Mouse (Mus musculus) neural tube, embryonic 15.5 days (tissue): ENCODE measurements around the gene Rab11fip5. TPM values are rescaled to one million over a fixed set of nuclear protein-coding genes. Genes with fewer than 3 reads are reported as not detected.

Source experiments
- ATAC-seq: fragments of 200-750 bp; cut with Nextera tagmentation; 2 replicates; pipeline ENCODE4 v1.8.0; 2017; ENCODE audit warnings: mild to moderate bottlenecking, moderate TSS enrichment, moderate library complexity; ENCODE audit not compliant: low FRiP score
- H3K27ac ChIP-seq: fragments of 300-500 bp; sonication (generic); replicated peaks from 2 replicates; pipeline ENCODE4 v1.5.1; 2015; ENCODE audit warnings: mild to moderate bottlenecking, inconsistent platforms
- H3K27me3 ChIP-seq: fragments of 300-500 bp; sonication (generic); replicated peaks from 2 replicates; pipeline ENCODE4 v1.6.1; 2015; ENCODE audit warnings: inconsistent platforms
- H3K36me3 ChIP-seq: fragments of 300-500 bp; sonication (generic); 2 replicates; pipeline ENCODE4 v1.6.1; 2015; ENCODE audit warnings: inconsistent platforms
- H3K4me1 ChIP-seq: fragments of 300-500 bp; sonication (generic); 2 replicates; pipeline ENCODE4 v1.6.1; 2015; ENCODE audit warnings: inconsistent platforms
- H3K4me2 ChIP-seq: fragments of 300-500 bp; sonication (generic); 2 replicates; pipeline ENCODE4 v1.6.1; 2015; ENCODE audit warnings: inconsistent platforms, mild to moderate bottlenecking, moderate library complexity
- H3K4me3 ChIP-seq: fragments of 300-500 bp; sonication (generic); replicated peaks from 2 replicates; pipeline ENCODE4 v1.5.1; 2015; ENCODE audit warnings: mild to moderate bottlenecking, inconsistent platforms
- H3K9ac ChIP-seq: fragments of 300-500 bp; sonication (generic); replicated peaks from 2 replicates; pipeline ENCODE4 v1.6.1; 2015; ENCODE audit warnings: mild to moderate bottlenecking, inconsistent platforms
- H3K9me3 ChIP-seq: fragments of 300-500 bp; sonication (generic); replicated peaks from 2 replicates; pipeline ENCODE4 v1.6.1; 2016; ENCODE audit warnings: inconsistent platforms
- WGBS: fragments of 180-500 bp; shearing (Covaris S2); methylation state at CpG from one replicate; pipeline ENCODE4 v1.1.7; 2015; ENCODE audit warnings: mixed read lengths; 5-methylcytosine and 5-hydroxymethylcytosine counted together
- polyA plus RNA-seq: library from polyadenylated mRNA; unstranded; fragments of >200 nt; fragmentation: Nextera tagmentation; extraction: Ambion mirVana; gene quantifications from 2 replicates; pipeline ENCODE4 v1.2.1, GENCODE M21; 2015

Gene Rab11fip5
- polyA plus RNA-seq, 1 experiment from 2014 or later, result 24.3 TPM

DNA sequence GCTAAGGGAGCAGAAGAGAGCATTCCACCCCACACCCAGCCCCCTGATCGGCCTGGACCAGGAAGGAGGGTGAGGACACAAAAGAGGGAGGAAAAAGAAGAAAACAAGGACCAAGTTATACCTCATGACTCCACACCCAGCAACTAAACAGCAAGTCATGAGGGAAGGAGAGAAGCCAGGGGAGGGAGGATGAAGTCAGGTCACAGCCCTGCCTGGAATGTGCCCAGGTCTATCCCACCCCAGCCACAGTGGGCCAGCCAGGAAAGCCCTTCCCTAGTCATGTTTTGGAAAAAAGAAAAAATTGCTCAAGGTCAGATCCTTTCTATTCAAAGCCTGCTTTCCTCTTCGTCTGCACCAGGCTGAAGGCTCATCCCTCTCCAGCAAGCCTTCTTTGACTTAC is 1.9 kb downstream of the Rab11fip5 start:
- H3K27me3 ChIP-seq, result no peaks in the 10 kb centered on the region
- 0 out of 2 replicates have a peak, but pooled peaks cover 2% of the 10 kb centered on the region for H3K36me3 ChIP-seq
- WGBS, result 84% methylated on average over 2 of the region's 2 CpGs
- peak overlapping the region; percentile 77 for H3K4me3 ChIP-seq
- H3K4me2 ChIP-seq, result peak overlapping the region; percentile 68
- peak overlapping the region; percentile 28; the same call in 1 of the 2 replicates for H3K9ac ChIP-seq
- ATAC-seq, result no peak
- H3K9me3 ChIP-seq, result no peaks in the 10 kb centered on the region
- H3K4me1 ChIP-seq, result peaks cover 63% of the 10 kb centered on the region
- H3K27ac ChIP-seq, result no peak overlapping the region

- Histone ChIP-seq H3K9me3 (no peaks in the 10 kb centered on the region), H3K4me1 (peaks cover 66% of the 10 kb centered on the region), H3K27ac (no peak overlapping the region), H3K36me3 (0 out of 2 replicates have a peak, but pooled peaks cover 2% of the 10 kb centered on the region), H3K4me2 (peak overlapping the region; percentile 68), H3K27me3 (no peaks in the 10 kb centered on the region), H3K4me3 (peak overlapping the region; percentile 77; the same call in 1 of the 2 replicates), H3K9ac (no peak overlapping the region)
- WGBS, result 82% methylated on average over 6 of the region's 6 CpGs
- ATAC-seq, result no peak
Observed at GRCm38 (mm10) chr6:85371859-85372405, 2.5 kb downstream of the Rab11fip5 start.

GRCm38 (mm10) chr6:85370666-85371430 is 3.6 kb downstream of the Rab11fip5 start:
- H3K27ac ChIP-seq, result no peak overlapping the region
- H3K4me2 ChIP-seq, result no peak overlapping the region
- H3K9me3 ChIP-seq, result no peaks in the 10 kb centered on the region
- 0 out of 2 replicates have a peak, but pooled peaks cover 2% of the 10 kb centered on the region for H3K36me3 ChIP-seq
- H3K4me1 ChIP-seq, result peaks cover 74% of the 10 kb centered on the region
- 91% methylated on average over 9 of the region's 9 CpGs for WGBS
- H3K9ac ChIP-seq, result no peak overlapping the region
- no peaks in the 10 kb centered on the region for H3K27me3 ChIP-seq
- no peak for ATAC-seq
- H3K4me3 ChIP-seq, result no peak overlapping the region

DNA sequence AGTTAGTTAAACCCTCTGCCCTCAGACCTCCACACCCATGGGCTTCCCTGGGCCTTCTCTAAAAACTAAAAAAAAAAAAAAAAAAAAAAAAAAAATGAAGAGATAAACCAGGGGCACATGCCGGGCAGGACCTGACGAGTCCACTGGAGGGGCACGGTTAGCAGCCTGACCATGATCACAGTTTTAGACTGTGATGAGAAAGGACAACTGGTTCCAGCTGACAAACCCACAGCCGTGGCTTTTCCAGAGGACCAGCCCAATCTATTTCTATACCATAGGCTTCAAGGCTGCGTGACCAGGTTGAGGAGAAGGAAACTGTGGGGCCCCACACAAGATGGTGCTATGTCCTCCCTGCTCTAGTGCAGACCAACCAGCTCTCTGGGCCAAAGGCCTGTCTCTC is 4.4 kb downstream of the Rab11fip5 start:
- Histone ChIP-seq H3K36me3 (peaks cover 6% of the 10 kb centered on the region), H3K4me1 (peaks cover 69% of the 10 kb centered on the region), H3K4me2 (no peak overlapping the region), H3K9me3 (no peaks in the 10 kb centered on the region), H3K9ac (no peak overlapping the region), H3K27me3 (no peaks in the 10 kb centered on the region), H3K4me3 (no peak overlapping the region), H3K27ac (no peak overlapping the region)
- ATAC-seq, result no peak
- WGBS, result 98% methylated on average over 5 of the region's 5 CpGs

DNA sequence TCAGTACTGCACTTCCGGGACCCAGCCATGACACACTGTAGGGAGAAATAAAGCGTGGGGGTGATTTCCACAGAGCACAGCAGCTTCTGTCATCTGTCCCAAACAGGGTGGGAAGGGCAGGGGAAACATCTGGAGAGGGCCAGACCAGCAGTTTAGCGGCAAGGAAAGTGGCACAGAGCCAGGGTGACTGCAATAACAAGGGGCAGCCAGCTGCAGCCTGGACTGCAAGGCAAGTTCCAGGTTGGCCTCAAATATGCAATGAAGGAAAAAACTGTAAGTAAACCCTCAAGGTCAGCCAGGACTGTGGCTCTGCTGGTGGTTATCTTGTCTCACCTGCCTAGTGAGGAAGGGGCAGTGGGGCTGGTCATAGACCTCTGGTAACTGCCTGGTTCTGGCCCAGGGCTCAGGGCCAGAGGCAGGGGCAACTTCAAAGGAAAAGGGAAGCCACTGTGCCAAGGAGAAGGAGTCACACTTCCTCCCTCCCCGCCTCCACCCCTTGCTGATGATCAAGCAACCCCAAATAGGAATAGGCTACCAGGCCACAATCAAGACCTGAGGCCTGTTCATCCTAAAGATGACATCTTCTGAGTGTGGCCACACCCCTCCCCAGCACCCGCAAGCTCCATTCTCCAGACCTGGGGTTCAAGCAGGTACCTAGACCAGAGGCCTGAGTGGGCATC is 5.1 kb downstream of the Rab11fip5 start:
- 75% methylated on average over 5 of the region's 5 CpGs for WGBS
- ATAC-seq, result no peak
- Histone ChIP-seq H3K9me3 (no peaks in the 10 kb centered on the region), H3K9ac (no peak overlapping the region), H3K4me1 (peaks cover 68% of the 10 kb centered on the region), H3K27ac (no peak overlapping the region; the same call in 1 of the 2 replicates), H3K4me2 (no peak overlapping the region), H3K36me3 (peaks cover 9% of the 10 kb centered on the region), H3K4me3 (no peak overlapping the region), H3K27me3 (no peaks in the 10 kb centered on the region)

GRCm38 (mm10) chr6:85368722-85369121 is 5.7 kb downstream of the Rab11fip5 start:
- no peak for ATAC-seq
- Histone ChIP-seq H3K27me3 (no peaks in the 10 kb centered on the region), H3K4me3 (no peak overlapping the region), H3K9ac (no peak overlapping the region), H3K4me2 (no peak overlapping the region), H3K36me3 (peaks cover 9% of the 10 kb centered on the region), H3K27ac (no peak overlapping the region), H3K4me1 (peaks cover 66% of the 10 kb centered on the region), H3K9me3 (no peaks in the 10 kb centered on the region)
- 61% methylated on average over 5 of the region's 5 CpGs for WGBS

GRCm38 (mm10) chr6:85368166-85368565 is 6.3 kb downstream of the Rab11fip5 start:
- H3K4me1 ChIP-seq, result peaks cover 60% of the 10 kb centered on the region
- no peak overlapping the region for H3K4me2 ChIP-seq
- no peaks in the 10 kb centered on the region for H3K27me3 ChIP-seq
- H3K9ac ChIP-seq, result no peak overlapping the region
- no peak overlapping the region for H3K27ac ChIP-seq
- no peak for ATAC-seq
- H3K36me3 ChIP-seq, result peaks cover 9% of the 10 kb centered on the region
- 88% methylated on average over 1 of the region's 1 CpGs for WGBS
- no peak overlapping the region for H3K4me3 ChIP-seq
- no peaks in the 10 kb centered on the region for H3K9me3 ChIP-seq

DNA sequence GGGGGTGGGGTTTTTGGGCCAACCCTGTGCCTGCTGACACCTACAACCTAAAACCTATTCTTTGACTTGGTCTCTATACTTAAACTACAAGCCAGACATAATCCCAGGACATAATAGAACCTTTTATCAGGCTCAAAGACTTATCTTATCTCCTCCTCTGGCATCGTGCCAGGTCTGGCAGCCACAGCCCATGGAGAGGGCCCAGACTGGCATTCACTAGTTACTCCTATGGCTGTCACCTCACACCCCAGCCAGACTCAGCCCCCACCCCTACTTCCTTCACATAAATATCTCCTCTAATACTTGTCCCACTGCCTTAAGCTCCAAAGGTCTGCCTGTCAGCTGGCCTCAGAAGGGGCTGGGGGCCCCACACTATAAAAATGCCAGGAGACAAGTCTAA is 8.0 kb downstream of the Rab11fip5 start:
- WGBS, result 72% methylated on average over 1 of the region's 1 CpGs
- ATAC-seq, result no peak

DNA sequence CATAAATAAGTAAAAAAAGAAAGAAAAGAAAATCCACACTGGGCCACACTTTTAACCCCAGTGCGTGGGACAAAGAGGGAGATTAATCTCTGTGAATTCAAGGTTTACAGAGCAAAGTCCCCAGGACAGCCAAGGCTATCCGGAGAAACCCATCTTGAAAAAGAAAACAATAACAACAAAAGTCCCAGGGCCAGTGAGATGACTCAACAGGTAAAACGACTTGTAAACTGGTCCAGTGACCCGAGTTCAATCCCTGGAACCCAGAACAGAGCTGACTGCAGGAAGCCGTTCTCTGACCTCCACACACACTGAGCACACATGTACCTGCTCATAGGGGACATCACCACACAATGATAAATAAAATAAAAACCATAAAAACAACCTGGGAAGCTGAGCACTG is 10.0 kb downstream of the Rab11fip5 start:
- H3K27me3 ChIP-seq, result no peaks in the 10 kb centered on the region
- no peak overlapping the region for H3K4me2 ChIP-seq
- no peak overlapping the region for H3K27ac ChIP-seq
- no peak overlapping the region for H3K9ac ChIP-seq
- peaks cover 24% of the 10 kb centered on the region for H3K4me1 ChIP-seq
- H3K4me3 ChIP-seq, result no peak overlapping the region
- H3K9me3 ChIP-seq, result no peaks in the 10 kb centered on the region
- no peak for ATAC-seq
- H3K36me3 ChIP-seq, result peaks cover 7% of the 10 kb centered on the region
- 84% methylated on average over 5 of the region's 5 CpGs for WGBS

More for the DNA sequence above, 8.0 kb downstream of the Rab11fip5 start:
- H3K4me3 ChIP-seq, result no peak overlapping the region
- H3K27ac ChIP-seq, result no peak overlapping the region
- no peak overlapping the region for H3K4me2 ChIP-seq
- no peak overlapping the region for H3K9ac ChIP-seq
- no peaks in the 10 kb centered on the region for H3K9me3 ChIP-seq
- no peaks in the 10 kb centered on the region for H3K27me3 ChIP-seq
- H3K36me3 ChIP-seq, result peaks cover 9% of the 10 kb centered on the region
- peaks cover 43% of the 10 kb centered on the region for H3K4me1 ChIP-seq

DNA sequence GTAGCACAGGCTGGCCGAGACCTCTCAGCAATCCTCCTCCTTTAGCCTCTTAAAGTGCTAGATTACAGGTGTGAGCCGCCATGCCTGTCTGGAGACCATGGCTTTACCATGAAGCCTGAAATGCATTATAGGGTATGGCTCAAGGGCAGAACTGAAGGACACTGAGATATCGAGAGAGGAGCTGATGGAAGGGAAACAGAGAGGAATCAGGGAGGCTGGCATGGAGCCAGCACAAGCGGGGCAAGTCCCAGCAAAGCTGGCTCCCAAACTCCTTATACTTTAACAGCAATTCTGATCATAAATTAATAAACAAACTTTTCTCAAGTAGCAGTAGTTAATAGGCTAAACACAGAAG is 10.6 kb downstream of the Rab11fip5 start:
- WGBS, result 86% methylated on average over 4 of the region's 4 CpGs
- Histone ChIP-seq H3K9me3 (no peaks in the 10 kb centered on the region), H3K27me3 (no peaks in the 10 kb centered on the region), H3K36me3 (peaks cover 7% of the 10 kb centered on the region), H3K4me2 (no peak overlapping the region), H3K9ac (no peak overlapping the region), H3K27ac (no peak overlapping the region), H3K4me3 (no peak overlapping the region), H3K4me1 (peaks cover 18% of the 10 kb centered on the region)
- no peak for ATAC-seq

DNA sequence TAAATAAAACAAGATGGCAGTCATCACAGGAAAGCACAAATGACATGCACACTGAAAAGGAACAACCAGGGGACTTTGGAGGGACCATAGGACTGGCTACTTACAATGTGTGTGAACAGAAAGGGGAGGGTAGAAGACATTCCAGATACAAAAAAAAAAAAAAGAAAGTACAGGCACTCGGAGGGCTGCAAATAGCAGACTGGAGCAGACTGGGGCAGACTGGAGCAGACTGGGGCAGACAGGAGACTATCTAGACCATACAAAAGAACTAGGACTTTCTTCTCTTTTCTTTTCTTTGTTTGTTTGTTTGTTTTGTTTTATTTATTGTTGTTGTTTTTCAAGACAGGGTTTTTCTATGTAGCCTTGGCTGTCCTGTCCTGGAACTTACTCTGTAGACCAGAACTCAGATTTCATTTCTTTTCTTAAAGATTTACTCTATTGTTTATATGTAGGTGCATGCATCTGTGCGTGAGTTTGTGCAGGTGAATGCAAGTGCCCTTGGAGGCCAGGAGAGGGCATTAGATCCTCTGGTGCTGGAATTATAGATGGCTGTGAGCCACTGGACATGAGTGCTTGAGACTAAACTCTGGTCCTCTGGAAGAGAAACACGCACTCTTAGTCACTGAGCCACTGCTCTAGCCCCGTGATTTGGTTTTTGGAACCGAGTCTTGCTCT is 11.1 kb downstream of the Rab11fip5 start:
- Histone ChIP-seq H3K4me3 (no peak overlapping the region), H3K4me2 (no peak overlapping the region), H3K9me3 (no peaks in the 10 kb centered on the region), H3K27me3 (no peaks in the 10 kb centered on the region), H3K36me3 (peaks cover 7% of the 10 kb centered on the region), H3K9ac (no peak overlapping the region), H3K27ac (no peak overlapping the region), H3K4me1 (peaks cover 13% of the 10 kb centered on the region)
- 94% methylated on average over 5 of the region's 5 CpGs for WGBS
- ATAC-seq, result no peak
